Mouse (Mus musculus) testis, adult 2 months (tissue): Measurements from ENCODE around the gene Itpr3.

ENCODE experiments used
- CTCF ChIP-seq: fragments of 200-500 bp; IDR thresholded peaks from 2 replicates; pipeline ENCODE4 v1.5.1; 2012; ENCODE audit warnings: low read depth, mild to moderate bottlenecking, inconsistent platforms, low read length, moderate library complexity; ENCODE audit not compliant: control insufficient read depth, insufficient read depth, insufficient replicate concordance
- POLR2A ChIP-seq: fragments of 200-500 bp; IDR thresholded peaks from 2 replicates; pipeline ENCODE4 v1.6.1; 2012; ENCODE audit warnings: low read depth, mild to moderate bottlenecking, inconsistent platforms, low read length, moderate library complexity; ENCODE audit not compliant: control insufficient read depth

DNA sequence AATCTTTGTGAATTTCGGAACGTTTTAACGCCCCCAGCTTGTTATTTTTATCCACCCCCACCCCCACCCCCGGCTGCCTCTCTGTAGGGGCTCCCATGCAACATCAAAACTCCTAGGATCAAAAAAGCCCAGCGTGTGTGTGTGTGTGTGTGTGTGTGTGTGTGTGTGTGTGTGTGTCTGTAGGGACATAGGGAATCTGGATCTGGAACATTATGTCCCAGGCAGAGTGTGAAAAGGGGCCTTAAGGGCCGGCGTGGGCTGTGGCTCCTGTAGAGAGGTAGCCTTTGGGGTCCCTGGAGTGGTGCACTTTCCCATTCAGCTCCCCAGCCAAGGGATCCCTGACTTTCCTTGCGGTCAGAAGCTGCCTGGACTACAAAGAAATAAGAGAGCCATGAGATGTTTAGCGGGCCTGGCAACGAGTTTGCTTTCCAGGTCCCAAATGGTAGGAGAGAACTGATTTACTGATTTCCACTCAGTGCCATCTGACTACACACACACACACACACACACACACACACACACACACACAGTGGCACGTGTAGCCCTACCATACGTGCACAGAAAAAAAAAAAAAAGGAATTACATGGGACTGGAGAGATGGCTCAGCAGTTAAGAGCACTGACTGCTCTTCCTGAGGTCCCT lies 38.4 kb upstream of the Itpr3 start:
- no peak for TF ChIP-seq CTCF
- TF ChIP-seq POLR2A = no peak
